Mouse (Mus musculus) erythroblast, embryonic 14.5 days (primary cell): ENCODE measurements around the gene Fbxl18.

Experiments used
- GATA1 ChIP-seq: IDR thresholded peaks from 2 replicates; pipeline ENCODE4 v1.6.1; 2012; ENCODE audit warnings: low read length, inconsistent platforms, mixed read lengths
- TAL1 ChIP-seq: IDR thresholded peaks from 3 replicates; pipeline ENCODE4 v1.6.1; 2012; ENCODE audit warnings: low read length, inconsistent platforms, mixed read lengths

DNA sequence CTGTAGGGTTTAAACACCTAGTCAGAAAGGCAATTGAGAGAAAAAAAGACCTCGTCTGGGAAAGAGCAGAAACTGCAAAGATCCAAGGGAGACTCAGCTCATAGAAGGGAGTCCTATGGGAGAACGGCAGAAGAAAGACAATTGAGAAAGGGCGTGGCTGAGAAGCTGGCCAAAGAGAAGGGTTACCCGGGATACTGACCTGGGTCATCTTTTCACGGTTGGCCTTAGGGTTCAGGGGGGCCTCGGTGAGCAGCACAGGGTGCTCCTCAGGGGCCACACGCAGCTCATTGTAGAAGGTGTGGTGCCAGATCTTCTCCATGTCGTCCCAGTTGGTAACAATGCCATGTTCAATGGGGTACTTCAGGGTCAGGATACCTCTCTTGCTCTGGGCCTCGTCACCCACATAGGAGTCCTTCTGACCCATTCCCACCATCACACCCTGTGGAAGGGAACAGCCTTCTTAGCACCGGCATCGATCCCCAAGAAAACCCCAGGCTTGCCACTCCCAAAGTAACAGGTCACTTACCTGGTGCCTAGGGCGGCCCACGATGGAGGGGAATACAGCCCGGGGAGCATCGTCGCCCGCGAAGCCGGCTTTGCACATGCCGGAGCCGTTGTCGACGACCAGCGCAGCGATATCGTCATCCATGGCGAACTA lies 9.9 kb upstream of the Fbxl18 start:
- TF ChIP-seq GATA1 = no peak
- no peak for TF ChIP-seq TAL1
